Mouse (Mus musculus): ENCODE results near the gene Ppfia2.

- TF ChIP-seq CTCF (IDR thresholded peaks at IDR 0.05; ENCODE audit: extremely low read depth, insufficient read depth, low read length) (no peak), POLR2A (IDR thresholded peaks at IDR 0.05; ENCODE audit: extremely low read depth, insufficient read depth, low read length) (no peak)
Observed at GRCm38 (mm10) chr10:106910108-106910507, 440.0 kb downstream of the Ppfia2 start.

Measured in cortical plate, adult 2 months (tissue).